Mouse (Mus musculus) intestine, postnatal 0 days (tissue): ENCODE data around the gene Pard3. TPM values are rescaled to one million over a fixed set of nuclear protein-coding genes. Genes with fewer than 3 reads are reported as not detected.
"Not testable (repeated sequence)": the region's sequence is repeated elsewhere in the genome, so short reads cannot be mapped to it uniquely, and the experiment has no call there.

Source experiments
- ATAC-seq: fragments of 200-750 bp; cut with Nextera tagmentation; 2 replicates; pipeline ENCODE4 v1.8.0; 2017; ENCODE audit warnings: mild to moderate bottlenecking, moderate TSS enrichment, moderate library complexity
- H3K27ac ChIP-seq: fragments of 300-500 bp; sonication (generic); 2 replicates; pipeline ENCODE4 v1.5.1; 2014; ENCODE audit warnings: mild to moderate bottlenecking, low read depth, low read length, moderate library complexity
- H3K27me3 ChIP-seq: fragments of 300-500 bp; sonication (generic); replicated peaks from 2 replicates; pipeline ENCODE4 v1.6.1; 2014; ENCODE audit warnings: low read length, mixed read lengths; ENCODE audit not compliant: control insufficient read depth, insufficient read depth
- H3K36me3 ChIP-seq: fragments of 300-500 bp; sonication (generic); 2 replicates; pipeline ENCODE4 v1.6.1; 2014; ENCODE audit warnings: mild to moderate bottlenecking, moderate library complexity; ENCODE audit not compliant: control insufficient read depth, insufficient read depth
- H3K4me1 ChIP-seq: fragments of 300-500 bp; sonication (generic); replicated peaks from 2 replicates; pipeline ENCODE4 v1.6.1; 2014; ENCODE audit warnings: antibody characterized with exemption, low read length, mixed read lengths; ENCODE audit not compliant: control insufficient read depth, insufficient read depth
- H3K4me2 ChIP-seq: fragments of 300-500 bp; sonication (generic); replicated peaks from 2 replicates; pipeline ENCODE4 v1.6.1; 2014; ENCODE audit warnings: low read depth, mild to moderate bottlenecking, moderate library complexity
- H3K4me3 ChIP-seq: fragments of 300-500 bp; sonication (generic); 2 replicates; pipeline ENCODE4 v1.5.1; 2014; ENCODE audit warnings: low read depth, low read length
- H3K9ac ChIP-seq: fragments of 300-500 bp; sonication (generic); 2 replicates; pipeline ENCODE4 v1.6.1; 2014; ENCODE audit warnings: mild to moderate bottlenecking, low read depth, low read length
- H3K9me3 ChIP-seq: fragments of 300-500 bp; sonication (generic); 2 replicates; pipeline ENCODE4 v1.6.1; 2016; ENCODE audit warnings: mixed run types; ENCODE audit not compliant: control insufficient read depth
- CTCF ChIP-seq: sonication (generic); IDR thresholded peaks from 2 replicates; pipeline ENCODE4 v1.5.1; 2016; ENCODE audit warnings: low read depth, mild to moderate bottlenecking, control low read depth, antibody characterized with exemption, moderate library complexity
- WGBS: fragments of 180-500 bp; shearing (Covaris S2); extraction: QIAGEN DNeasy Blood & Tissue Kit; methylation state at CpG from one replicate; pipeline ENCODE4 v1.1.7; 2014; 5-methylcytosine and 5-hydroxymethylcytosine counted together
- polyA plus RNA-seq: library from polyadenylated mRNA; unstranded; fragments of >200 nt; fragmentation: Nextera tagmentation; extraction: Ambion mirVana; gene quantifications from 2 replicates; pipeline ENCODE4 v1.2.1, GENCODE M21; 2015

Pard3 gene
- polyA plus RNA-seq, 1 experiment from 2014 or later, result 12.5 TPM

- TF ChIP-seq CTCF, result no peak
- H3K9me3 ChIP-seq, result no peaks in the 10 kb centered on the region
- no peak overlapping the region for H3K9ac ChIP-seq
- no peak overlapping the region for H3K27ac ChIP-seq
- H3K4me2 ChIP-seq, result no peak overlapping the region
- H3K4me3 ChIP-seq, result no peak overlapping the region
- H3K27me3 ChIP-seq, result no peaks in the 10 kb centered on the region
- WGBS, result 71% methylated on average over 1 of the region's 1 CpGs
- no peaks in the 10 kb centered on the region for H3K4me1 ChIP-seq
- ATAC-seq, result no peak
- H3K36me3 ChIP-seq, result no peaks in the 10 kb centered on the region
Observed at GRCm38 (mm10) chr8:127162821-127163220, 99.1 kb downstream of the Pard3 start.

- Histone ChIP-seq H3K36me3 (no peaks in the 10 kb centered on the region), H3K4me1 (no peaks in the 10 kb centered on the region), H3K9ac (no peak overlapping the region), H3K4me2 (no peak overlapping the region), H3K4me3 (no peak overlapping the region), H3K27me3 (no peaks in the 10 kb centered on the region), H3K9me3 (no peaks in the 10 kb centered on the region), H3K27ac (no peak overlapping the region)
- no peak for TF ChIP-seq CTCF
- no peak for ATAC-seq
- 93% methylated on average over 12 of the region's 12 CpGs for WGBS
Observed at GRCm38 (mm10) chr8:127164326-127165280, 100.9 kb downstream of the Pard3 start.

- Histone ChIP-seq H3K9ac (no peak overlapping the region), H3K27me3 (no peaks in the 10 kb centered on the region), H3K4me1 (peaks cover 5% of the 10 kb centered on the region; the same call in 1 of the 2 replicates), H3K9me3 (no peaks in the 10 kb centered on the region), H3K4me3 (no peak overlapping the region), H3K36me3 (no peaks in the 10 kb centered on the region), H3K4me2 (no peak overlapping the region), H3K27ac (no peak overlapping the region)
- 38% methylated on average over 2 of the region's 2 CpGs for WGBS
- no peak for TF ChIP-seq CTCF
- ATAC-seq, result no peak
Observed at GRCm38 (mm10) chr8:127168496-127168895, 104.8 kb downstream of the Pard3 start.

- no peak for TF ChIP-seq CTCF
- Histone ChIP-seq H3K4me1 (peaks cover 5% of the 10 kb centered on the region; the same call in 1 of the 2 replicates), H3K4me2 (no peak overlapping the region), H3K27me3 (no peaks in the 10 kb centered on the region), H3K36me3 (no peaks in the 10 kb centered on the region), H3K9ac (no peak overlapping the region), H3K4me3 (no peak overlapping the region), H3K27ac (no peak overlapping the region), H3K9me3 (no peaks in the 10 kb centered on the region)
- ATAC-seq, result no peak
- WGBS, result 94% methylated on average over 5 of the region's 5 CpGs
Observed at GRCm38 (mm10) chr8:127169361-127169760, 105.7 kb downstream of the Pard3 start.

GRCm38 (mm10) chr8:127170372-127170771 is 106.7 kb downstream of the Pard3 start:
- not testable (repeated sequence) for H3K9ac ChIP-seq, H3K9me3 ChIP-seq, H3K27me3 ChIP-seq, H3K4me3 ChIP-seq, H3K4me1 ChIP-seq, H3K27ac ChIP-seq, H3K36me3 ChIP-seq, H3K4me2 ChIP-seq, ATAC-seq
- 59% methylated on average over 2 of the region's 2 CpGs for WGBS

GRCm38 (mm10) chr8:127170930-127171329 is 107.2 kb downstream of the Pard3 start:
- H3K9ac ChIP-seq, result no peak overlapping the region
- no peak for TF ChIP-seq CTCF
- ATAC-seq, result no peak
- H3K4me3 ChIP-seq, result no peak overlapping the region
- H3K27me3 ChIP-seq, result no peaks in the 10 kb centered on the region
- WGBS, result 77% methylated on average over 3 of the region's 3 CpGs
- H3K9me3 ChIP-seq, result no peaks in the 10 kb centered on the region
- no peak overlapping the region for H3K27ac ChIP-seq
- H3K4me2 ChIP-seq, result no peak overlapping the region
- no peaks in the 10 kb centered on the region for H3K36me3 ChIP-seq
- H3K4me1 ChIP-seq, result peaks cover 5% of the 10 kb centered on the region; the same call in 1 of the 2 replicates
